ENCODE assay signal across 8 mouse cellular contexts in the genomic region with DNA sequence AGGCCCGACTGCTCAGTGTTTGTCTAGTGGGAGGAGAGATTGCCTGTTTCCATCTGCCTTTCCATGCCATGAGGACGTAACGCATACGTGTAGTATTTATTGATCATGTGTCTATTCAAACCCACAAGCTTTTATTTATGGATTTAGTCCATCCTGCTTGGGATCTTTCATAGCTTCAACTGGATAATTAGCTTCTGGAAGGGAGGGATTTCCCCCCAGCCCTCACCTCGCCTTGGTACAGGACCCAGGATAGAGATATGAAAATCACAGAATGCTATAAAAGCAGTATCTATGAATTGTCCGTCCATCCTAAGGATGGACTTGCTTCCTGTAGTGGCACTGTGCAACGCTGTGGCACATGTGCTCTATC. TPM values are rescaled to one million over a fixed set of nuclear protein-coding genes. Genes with fewer than 3 reads are reported as not detected.
DNase-seq lines count a peak whose midpoint lies in the region; ATAC-seq and TF ChIP-seq lines count a peak whose summit lies in the region.

No protein-coding gene starts in this region.

- no peaks in the 10 kb centered on the region for H3K27me3 ChIP-seq in kidney, postnatal 0 days (ENCODE audit: insufficient read depth, low read length)
- no peaks in the 10 kb centered on the region for H3K27me3 ChIP-seq in embryonic facial prominence, embryonic 11.5 days (ENCODE audit: control insufficient read depth, insufficient read depth, low read length)
- H3K27me3 ChIP-seq in hindbrain, embryonic 16.5 days (replicated peaks; ENCODE audit: control insufficient read depth, insufficient read depth, low read length), result no peaks in the 10 kb centered on the region
- no peaks in the 10 kb centered on the region for H3K27me3 ChIP-seq in midbrain, embryonic 16.5 days (ENCODE audit: control insufficient read depth, insufficient read depth, low read depth, low read length)

- no peak for TF ChIP-seq CTCF in kidney, postnatal 0 days (IDR thresholded peaks at IDR 0.05; ENCODE audit: low read depth)

- DNase-seq in kidney, postnatal 0 days (ENCODE audit: low spot score), result no peak
- no peak for DNase-seq in kidney, postnatal 36 days
- no peak for DNase-seq in embryonic facial prominence, embryonic 11.5 days (ENCODE audit: low spot score)
- no peak for DNase-seq in MN1 (ENCODE audit: low spot score)
- no peak for DNase-seq in spleen, postnatal 36 days (ENCODE audit: low spot score in 2 of 2)

- H3K4me1 ChIP-seq in kidney, postnatal 0 days (replicated peaks; ENCODE audit: insufficient read depth, low read length), result peaks cover 16% of the 10 kb centered on the region
- H3K4me1 ChIP-seq in embryonic facial prominence, embryonic 11.5 days (ENCODE audit: control insufficient read depth, insufficient read depth, low read length), result no peaks in the 10 kb centered on the region; the same call in 1 of the 2 replicates
- peaks cover 16% of the 10 kb centered on the region for H3K4me1 ChIP-seq in hindbrain, embryonic 16.5 days (ENCODE audit: control insufficient read depth, insufficient read depth, low read depth, low read length)
- H3K4me1 ChIP-seq in midbrain, embryonic 16.5 days (ENCODE audit: control insufficient read depth, insufficient read depth, low read length), result peaks cover 28% of the 10 kb centered on the region

- no peaks in the 10 kb centered on the region for H3K36me3 ChIP-seq in kidney, postnatal 0 days (ENCODE audit: insufficient read depth, low read length)
- H3K36me3 ChIP-seq in embryonic facial prominence, embryonic 11.5 days (replicated peaks; ENCODE audit: control insufficient read depth, insufficient read depth, low read depth, low read length), result no peaks in the 10 kb centered on the region
- H3K36me3 ChIP-seq in hindbrain, embryonic 16.5 days (ENCODE audit: control insufficient read depth, insufficient read depth, low read length), result no peaks in the 10 kb centered on the region
- H3K36me3 ChIP-seq in midbrain, embryonic 16.5 days (ENCODE audit: control insufficient read depth, insufficient read depth, low read length), result no peaks in the 10 kb centered on the region

- 37% methylated on average over 7 of the region's 7 CpGs for WGBS in kidney, postnatal 0 days
- 52% methylated on average over 7 of the region's 7 CpGs for WGBS in embryonic facial prominence, embryonic 11.5 days
- 23% methylated on average over 7 of the region's 7 CpGs for WGBS in hindbrain, embryonic 16.5 days
- 20% methylated on average over 7 of the region's 7 CpGs for WGBS in midbrain, embryonic 16.5 days

- no peaks in the 10 kb centered on the region for H3K9me3 ChIP-seq in kidney, postnatal 0 days (replicated peaks; ENCODE audit: low read length)
- no peaks in the 10 kb centered on the region for H3K9me3 ChIP-seq in embryonic facial prominence, embryonic 11.5 days (replicated peaks; ENCODE audit: control insufficient read depth, low read length)
- H3K9me3 ChIP-seq in hindbrain, embryonic 16.5 days (ENCODE audit: control insufficient read depth, low read length), result no peaks in the 10 kb centered on the region
- H3K9me3 ChIP-seq in midbrain, embryonic 16.5 days (replicated peaks; ENCODE audit: control insufficient read depth, low read length, poor library complexity, severe bottlenecking), result no peaks in the 10 kb centered on the region

- peak overlapping the region; percentile 66 for H3K4me2 ChIP-seq in kidney, postnatal 0 days (ENCODE audit: low read length)
- peak overlapping the region; percentile 75; the same call in 1 of the 2 replicates for H3K4me2 ChIP-seq in embryonic facial prominence, embryonic 11.5 days (ENCODE audit: low read depth, low read length)
- H3K4me2 ChIP-seq in hindbrain, embryonic 16.5 days (ENCODE audit: low read length), result peak overlapping the region; percentile 72
- H3K4me2 ChIP-seq in midbrain, embryonic 16.5 days (ENCODE audit: low read length), result peak overlapping the region; percentile 73

- H3K9ac ChIP-seq in kidney, postnatal 0 days (ENCODE audit: low read depth, low read length), result peak overlapping the region; percentile 97
- H3K9ac ChIP-seq in embryonic facial prominence, embryonic 11.5 days (replicated peaks; ENCODE audit: low read length), result peak overlapping the region; percentile 95
- H3K9ac ChIP-seq in hindbrain, embryonic 16.5 days (ENCODE audit: low read depth, low read length), result peak overlapping the region; percentile 98
- peak overlapping the region; percentile 97 for H3K9ac ChIP-seq in midbrain, embryonic 16.5 days (ENCODE audit: low read depth, low read length)

- peak overlapping the region; percentile 86 for H3K4me3 ChIP-seq in kidney, postnatal 0 days (replicated peaks; ENCODE audit: low read depth, low read length)
- H3K4me3 ChIP-seq in embryonic facial prominence, embryonic 11.5 days (ENCODE audit: low read depth, low read length), result peak overlapping the region; percentile 98
- peak overlapping the region; percentile 97 for H3K4me3 ChIP-seq in hindbrain, embryonic 16.5 days (ENCODE audit: low read length)
- peak overlapping the region; percentile 80 for H3K4me3 ChIP-seq in midbrain, embryonic 16.5 days (ENCODE audit: low read depth, low read length)

- ATAC-seq in kidney, postnatal 0 days (replicated peaks; ENCODE audit: low FRiP score, low read depth), result no peak
- ATAC-seq in embryonic facial prominence, embryonic 11.5 days (replicated peaks; ENCODE audit: insufficient number of reproducible peaks, low FRiP score, low TSS enrichment, low read depth), result no peak
- ATAC-seq in hindbrain, embryonic 16.5 days, result no peak
- peak; percentile 1; the same call in 1 of the 2 replicates for ATAC-seq in midbrain, embryonic 16.5 days
- no peak for ATAC-seq in erythroid progenitor cell, adult 5-6 weeks (replicated peaks; ENCODE audit: low FRiP score, poor library complexity, severe bottlenecking)

- peak overlapping the region; percentile 98 for H3K27ac ChIP-seq in kidney, postnatal 0 days
- H3K27ac ChIP-seq in embryonic facial prominence, embryonic 11.5 days (replicated peaks; ENCODE audit: low read depth, low read length), result peak overlapping the region; percentile 90; the same call in 1 of the 2 replicates
- peak overlapping the region; percentile 97 for H3K27ac ChIP-seq in hindbrain, embryonic 16.5 days (ENCODE audit: low read depth, low read length)
- H3K27ac ChIP-seq in midbrain, embryonic 16.5 days (ENCODE audit: low read length), result peak overlapping the region; percentile 96

RNA-seq across cellular contexts. Expression of a gene that starts 0.6 kb away (rescaled TPM):
- polyA plus RNA-seq in kidney, postnatal 0 days (2015; fragmentation: Nextera tagmentation; extraction: Ambion mirVana), result 4.3 and 4.8 TPM in 2 replicates
- polyA plus RNA-seq in embryonic facial prominence, embryonic 11.5 days (2014; fragmentation: Nextera tagmentation; extraction: Ambion mirVana), result 8.4 and 9.1 TPM in 2 replicates
- polyA plus RNA-seq in hindbrain, embryonic 16.5 days (2015; fragmentation: Nextera tagmentation; extraction: Ambion mirVana), result 6.1 and 6.5 TPM in 2 replicates
- 6.6 and 7.5 TPM in 2 replicates for polyA plus RNA-seq in midbrain, embryonic 16.5 days (2015; fragmentation: Nextera tagmentation; extraction: Ambion mirVana)
- 10.8 and 16.3 TPM in 2 replicates for total RNA-seq in erythroid progenitor cell, adult 5-6 weeks (2015; ENCODE audit: low replicate concordance)
- 5.7 and 6.5 TPM in 2 replicates for total RNA-seq in erythroid progenitor cell, adult 5-6 weeks (2017; ENCODE audit: low replicate concordance)
